Mouse (Mus musculus): ENCODE measurements around the gene Gm10382.

- no peak for TF ChIP-seq CTCF (IDR thresholded peaks at IDR 0.05; ENCODE audit: low read depth, low read length)
- no peak for TF ChIP-seq EP300 (IDR thresholded peaks at IDR 0.05; ENCODE audit: insufficient read depth, low read depth, low read length)
Observed at GRCm38 (mm10) chr5:125341459-125342090, 47.5 kb upstream of the Gm10382 start.
